Mouse (Mus musculus): Measurements from ENCODE around the gene Rps16. TPM values are rescaled to one million over a fixed set of nuclear protein-coding genes. Genes with fewer than 3 reads are reported as not detected.

Gene Rps16
- polyA plus RNA-seq, 1 experiment from 2014 or later = 1,022 TPM

DNA sequence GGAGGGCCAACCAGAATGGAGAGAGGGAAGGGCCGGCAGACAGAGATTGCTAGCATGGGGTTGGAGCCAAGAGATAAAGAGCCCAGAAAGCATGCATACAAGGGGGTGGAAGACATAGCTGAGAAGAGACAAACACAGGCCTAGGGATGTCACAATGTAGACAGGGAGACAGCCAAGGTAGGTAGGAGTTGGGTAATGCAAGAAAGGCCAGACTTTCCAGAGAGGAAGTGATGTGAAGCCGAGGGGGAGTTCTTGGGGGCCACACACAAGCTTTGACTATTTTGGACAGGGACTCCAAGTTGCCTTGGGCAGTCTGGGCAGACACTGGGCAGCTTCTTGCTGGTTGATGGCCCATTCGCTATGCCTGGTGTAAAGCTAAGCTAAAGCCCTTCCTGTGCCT lies 51.5 kb downstream of the Rps16 start:
- WGBS = 81% methylated on average over 3 of the region's 3 CpGs
- H3K27ac ChIP-seq = no peak overlapping the region
- H3K27me3 ChIP-seq = no peaks in the 10 kb centered on the region
- H3K4me3 ChIP-seq = no peak overlapping the region
- peaks cover 93% of the 10 kb centered on the region for H3K36me3 ChIP-seq
- H3K9ac ChIP-seq = no peak overlapping the region
- ATAC-seq (ENCODE audit: insufficient number of reproducible peaks, low FRiP score, low TSS enrichment, low read depth) = no peak
- H3K4me2 ChIP-seq = no peak overlapping the region
- H3K9me3 ChIP-seq = no peaks in the 10 kb centered on the region
- no peaks in the 10 kb centered on the region for H3K4me1 ChIP-seq

Other genes starting within 250 kb of the Rps16 start
- not detected in 2 replicates for gene 9530053A07Rik, start 221.2 kb upstream of the Rps16 start, polyA plus RNA-seq (2015; fragmentation: Nextera tagmentation; extraction: Ambion mirVana)
- 105 and 110 TPM in 2 replicates for gene Fbl, start 180.9 kb upstream of the Rps16 start, polyA plus RNA-seq (2015; fragmentation: Nextera tagmentation; extraction: Ambion mirVana)
- gene Dyrk1b, start 171.2 kb upstream of the Rps16 start, polyA plus RNA-seq (2015; fragmentation: Nextera tagmentation; extraction: Ambion mirVana) = 9.2 and 11.7 TPM in 2 replicates
- gene Eid2, start 82.8 kb upstream of the Rps16 start, polyA plus RNA-seq (2015; fragmentation: Nextera tagmentation; extraction: Ambion mirVana) = 2.8 and 3.5 TPM in 2 replicates
- 12.6 and 12.8 TPM in 2 replicates for gene Eid2b, start 72.9 kb upstream of the Rps16 start, polyA plus RNA-seq (2015; fragmentation: Nextera tagmentation; extraction: Ambion mirVana)
- gene Selenov, start 59.5 kb upstream of the Rps16 start, polyA plus RNA-seq (2015; fragmentation: Nextera tagmentation; extraction: Ambion mirVana) = 1.0 TPM in 1 of 2 replicates, not detected in the other
- 0.35 and 0.53 TPM in 2 replicates for gene Dll3, start 48.4 kb upstream of the Rps16 start, polyA plus RNA-seq (2015; fragmentation: Nextera tagmentation; extraction: Ambion mirVana)
- gene Timm50, start 38.6 kb upstream of the Rps16 start, polyA plus RNA-seq (2015; fragmentation: Nextera tagmentation; extraction: Ambion mirVana) = 115 and 126 TPM in 2 replicates
- gene Supt5, start 11.9 kb upstream of the Rps16 start, polyA plus RNA-seq (2015; fragmentation: Nextera tagmentation; extraction: Ambion mirVana) = 95.3 and 98.0 TPM in 2 replicates
- gene Plekhg2, start 21.9 kb downstream of the Rps16 start, polyA plus RNA-seq (2015; fragmentation: Nextera tagmentation; extraction: Ambion mirVana) = 54.4 and 54.8 TPM in 2 replicates
- 22.8 and 26.0 TPM in 2 replicates for gene Zfp36, start 29.6 kb downstream of the Rps16 start, polyA plus RNA-seq (2015; fragmentation: Nextera tagmentation; extraction: Ambion mirVana)
- 44.8 and 45.1 TPM in 2 replicates for gene Med29, start 42.1 kb downstream of the Rps16 start, polyA plus RNA-seq (2015; fragmentation: Nextera tagmentation; extraction: Ambion mirVana)
- 67.6 and 73.4 TPM in 2 replicates for gene Paf1, start 42.3 kb downstream of the Rps16 start, polyA plus RNA-seq (2015; fragmentation: Nextera tagmentation; extraction: Ambion mirVana)
- 18.1 and 19.3 TPM in 2 replicates for gene Gmfg, start 86.8 kb downstream of the Rps16 start, polyA plus RNA-seq (2015; fragmentation: Nextera tagmentation; extraction: Ambion mirVana)
- gene Lrfn1, start 101.3 kb downstream of the Rps16 start, polyA plus RNA-seq (2015; fragmentation: Nextera tagmentation; extraction: Ambion mirVana) = 3.1 and 3.5 TPM in 2 replicates
- gene Ifnl2, start 159.8 kb downstream of the Rps16 start, polyA plus RNA-seq (2015; fragmentation: Nextera tagmentation; extraction: Ambion mirVana) = not detected in 2 replicates
- not detected in 2 replicates for gene Ifnl3, start 172.2 kb downstream of the Rps16 start, polyA plus RNA-seq (2015; fragmentation: Nextera tagmentation; extraction: Ambion mirVana)
- not detected in 2 replicates for gene Sycn, start 190.2 kb downstream of the Rps16 start, polyA plus RNA-seq (2015; fragmentation: Nextera tagmentation; extraction: Ambion mirVana)
- gene Nccrp1, start 196.6 kb downstream of the Rps16 start, polyA plus RNA-seq (2015; fragmentation: Nextera tagmentation; extraction: Ambion mirVana) = 1.6 and 2.3 TPM in 2 replicates
- gene Samd4b, start 247.5 kb downstream of the Rps16 start, polyA plus RNA-seq (2015; fragmentation: Nextera tagmentation; extraction: Ambion mirVana) = 26.3 and 28.3 TPM in 2 replicates
- 33.7 and 34.9 TPM in 2 replicates for gene Pak4, start 247.5 kb downstream of the Rps16 start, polyA plus RNA-seq (2015; fragmentation: Nextera tagmentation; extraction: Ambion mirVana)

Measured in limb, embryonic 15.5 days (tissue).